Mouse (Mus musculus) cerebellum, postnatal 36 days (tissue): Measurements from ENCODE around the gene Armc3.
"Not testable (repeated sequence)": the region's sequence is repeated elsewhere in the genome, so short reads cannot be mapped to it uniquely, and the experiment has no call there.

Experiments used
- DNase-seq, 2 experiments: peaks; one replicate each; pipeline ENCODE4 v3.0.0; 2021 to 2022; ENCODE audit warnings: mixed read lengths in 2 of 2

The Armc3 gene

GRCm38 (mm10) chr2:19275602-19276539, 76.8 kb downstream of the Armc3 start:
- peak; percentile 76 to 80 for DNase-seq

DNA sequence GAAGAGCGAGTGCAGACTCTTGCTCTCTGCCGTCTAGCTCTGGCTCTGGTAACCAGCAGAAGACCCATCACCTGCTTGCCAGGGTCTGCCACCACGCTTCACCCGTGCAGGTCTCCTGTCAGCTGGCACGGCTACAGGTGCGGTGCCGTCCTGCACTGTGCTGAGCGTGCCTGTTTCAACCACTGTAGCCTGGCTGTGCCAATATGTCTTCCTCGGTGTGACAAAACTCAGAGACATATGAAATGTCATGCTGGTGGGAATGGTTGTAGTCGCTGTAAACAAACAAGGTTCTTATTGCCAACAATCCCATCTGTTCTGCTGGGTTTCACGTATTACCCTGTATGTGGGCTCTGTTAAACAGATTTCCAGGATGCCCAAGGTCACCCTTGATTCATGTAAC, 81.2 kb downstream of the Armc3 start:
- peak; percentile 23 to 31 for DNase-seq

- no peak for DNase-seq
Observed at GRCm38 (mm10) chr2:19292366-19292765, 93.3 kb downstream of the Armc3 start.

DNA sequence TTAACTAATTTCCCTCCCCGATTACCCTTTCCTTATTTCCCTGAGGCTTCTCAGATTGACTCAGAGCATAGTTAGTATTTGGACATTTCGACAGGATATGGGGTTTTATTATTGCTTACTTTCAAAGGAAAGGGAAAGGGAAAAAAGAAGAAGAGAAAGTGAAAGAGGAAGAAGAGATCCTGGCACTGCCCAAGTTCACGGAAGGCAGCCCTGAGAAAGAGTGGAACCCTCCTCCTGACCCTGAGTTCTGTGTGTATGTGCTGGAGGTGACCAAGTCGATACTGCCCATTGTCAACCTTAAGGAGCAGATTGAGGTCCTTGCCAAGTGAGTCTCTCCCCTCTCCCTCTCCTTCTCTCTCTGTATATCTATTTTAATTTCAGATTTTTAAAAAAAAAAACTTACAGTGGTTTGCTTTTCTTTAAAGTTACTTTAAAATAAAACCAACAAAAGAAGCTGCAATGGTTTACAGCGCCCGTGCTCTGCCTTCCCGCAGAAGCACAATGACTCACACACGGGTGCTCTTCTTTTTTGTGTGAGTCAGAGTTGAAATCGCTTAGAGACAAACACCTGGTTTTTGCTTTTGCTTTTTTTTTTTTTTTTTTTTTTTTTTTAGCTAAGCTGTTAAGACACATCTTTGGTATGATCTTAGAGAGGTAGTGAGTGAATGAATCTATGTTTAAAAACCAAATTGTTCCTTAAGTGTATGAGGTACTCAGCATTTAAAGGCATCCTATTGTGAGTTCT, 101.4 kb downstream of the Armc3 start:
- DNase-seq = no peak

DNA sequence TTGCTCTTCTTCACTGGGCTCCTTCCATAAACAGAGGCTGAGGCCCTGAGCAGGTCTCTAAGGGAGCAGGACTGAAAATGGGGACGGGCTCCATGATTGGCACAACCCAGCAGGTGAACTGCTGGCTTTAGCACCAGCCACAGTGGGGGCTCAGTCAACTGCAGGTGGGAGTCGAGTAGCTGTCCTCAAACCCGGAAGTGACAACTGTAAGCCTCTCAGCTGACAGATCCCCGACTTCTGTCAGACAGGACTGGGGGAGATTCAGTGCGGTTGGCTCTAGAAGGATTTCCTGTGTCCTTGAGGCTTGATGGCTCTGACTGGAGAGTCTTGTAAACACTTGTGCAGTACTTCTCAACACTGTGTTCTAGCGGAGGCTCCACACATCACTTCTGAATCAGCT, 102.1 kb downstream of the Armc3 start:
- DNase-seq = no peak

DNA sequence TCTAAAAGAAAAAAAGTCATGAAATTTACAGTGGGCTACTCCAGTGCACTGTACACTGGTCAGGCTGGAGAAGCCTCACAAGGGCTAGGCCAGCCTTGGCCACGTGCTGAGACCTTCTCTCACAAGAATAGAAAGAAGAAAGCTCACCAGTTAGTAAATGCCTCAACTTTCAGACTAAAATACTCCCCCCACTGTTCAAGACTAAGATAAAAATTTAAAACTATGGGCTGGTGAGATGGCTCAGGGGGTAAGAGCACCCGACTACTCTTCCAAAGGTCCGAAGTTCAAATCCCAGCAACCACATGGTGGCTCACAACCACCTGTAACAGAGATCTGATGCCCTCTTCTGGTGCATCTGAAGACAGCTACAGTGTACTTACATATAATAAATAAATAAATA, 104.0 kb downstream of the Armc3 start:
- not testable (repeated sequence) for DNase-seq

DNA sequence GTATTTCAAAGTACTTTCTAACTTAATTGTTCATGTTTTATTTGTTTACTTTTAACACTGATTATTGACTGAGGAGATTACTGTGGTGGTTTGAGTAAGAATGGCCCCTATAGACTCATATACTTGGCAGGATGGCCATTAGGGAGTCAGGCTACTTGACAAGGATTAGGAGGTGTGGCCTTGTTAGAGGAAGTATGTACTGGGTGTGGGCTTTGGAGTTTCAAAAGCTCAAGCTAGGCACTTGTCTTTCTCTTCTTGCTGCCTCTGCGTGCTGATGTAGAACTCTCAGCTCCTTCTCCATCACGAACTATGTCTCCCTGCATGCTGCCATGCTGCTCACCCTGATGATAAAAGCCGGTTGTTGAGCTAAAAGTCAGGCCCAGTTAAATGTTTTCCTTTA, 111.4 kb downstream of the Armc3 start:
- DNase-seq = no peak

DNA sequence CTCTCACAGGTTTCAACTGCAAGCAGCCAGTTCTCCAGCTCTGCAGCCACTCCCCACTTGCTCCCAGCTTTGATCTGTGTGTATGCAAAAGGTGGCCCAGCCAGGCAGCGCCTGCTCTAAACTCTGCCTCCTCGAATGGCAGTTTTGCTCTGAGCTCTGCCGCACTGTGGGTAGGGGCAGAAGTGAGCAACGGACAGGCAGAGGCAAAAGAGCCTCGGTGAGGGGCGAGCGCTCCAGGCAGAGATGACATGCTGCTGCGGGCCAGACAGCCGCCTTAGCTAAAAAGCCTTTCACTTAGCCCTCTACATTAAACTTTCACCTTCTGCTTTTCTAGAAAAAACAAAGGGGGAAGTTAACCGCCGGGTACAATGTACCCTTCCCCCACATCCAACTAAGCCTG, 117.0 kb downstream of the Armc3 start:
- DNase-seq = no peak

DNA sequence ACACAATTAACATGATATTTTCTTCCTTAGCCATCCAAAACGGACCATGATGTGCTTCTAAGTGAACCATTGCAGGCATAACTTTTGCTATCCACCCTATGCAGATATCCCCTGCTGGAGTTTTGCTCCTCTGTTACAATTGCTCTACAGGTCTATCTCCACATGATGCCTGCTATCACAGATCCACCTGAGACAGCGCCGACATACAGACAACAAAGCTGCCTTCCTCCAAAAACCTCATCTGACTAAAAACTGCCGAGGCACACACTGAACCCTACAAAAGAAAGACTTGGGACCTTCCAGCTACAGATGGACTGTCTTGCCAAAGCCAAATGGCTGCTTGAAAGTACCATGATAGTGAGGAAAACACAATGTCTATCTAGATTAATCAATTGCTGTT, 117.6 kb downstream of the Armc3 start:
- no peak for DNase-seq

- not testable (repeated sequence) for DNase-seq
Observed at GRCm38 (mm10) chr2:19317151-19317812, 118.2 kb downstream of the Armc3 start.

DNA sequence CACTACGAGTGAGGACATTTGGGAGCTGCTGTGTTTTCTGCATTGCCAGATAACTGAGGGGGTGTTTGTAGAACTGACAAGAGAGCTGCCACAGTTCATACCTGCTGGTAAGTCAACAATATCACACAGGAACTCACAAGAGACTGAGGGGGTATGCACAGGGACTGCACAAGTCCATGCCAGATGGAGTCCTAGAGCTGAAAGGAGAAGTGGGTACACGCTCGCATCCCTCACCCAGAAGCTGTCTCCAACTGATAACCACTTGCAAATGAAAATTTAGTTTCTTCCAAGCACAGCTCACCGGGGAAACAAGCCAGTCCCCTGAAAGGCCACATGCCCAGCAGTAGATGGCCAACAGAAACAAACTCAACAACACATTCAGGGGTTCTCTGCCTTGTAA, 119.4 kb downstream of the Armc3 start:
- no peak for DNase-seq

DNA sequence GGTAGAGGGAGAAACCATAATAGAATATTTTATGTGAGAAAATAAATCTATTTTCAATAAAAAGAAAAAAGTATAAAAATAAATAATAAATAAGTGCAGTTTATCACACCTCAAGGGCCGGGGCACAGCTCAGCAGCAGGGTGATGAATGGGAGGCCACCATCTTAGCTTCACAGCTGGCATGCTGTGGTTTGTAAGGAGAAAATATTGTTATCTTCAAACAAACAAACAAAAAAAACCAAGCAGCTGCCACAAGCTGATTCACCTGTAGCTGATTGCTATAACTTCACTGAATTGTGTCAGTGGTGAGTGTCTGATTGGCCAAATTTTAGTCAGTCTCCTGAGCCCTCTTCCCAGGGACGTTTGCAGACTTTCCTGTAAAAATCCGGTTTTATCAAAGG, 120.2 kb downstream of the Armc3 start:
- no peak for DNase-seq

- DNase-seq = no peak
Observed at GRCm38 (mm10) chr2:19322448-19322847, 123.3 kb downstream of the Armc3 start.

- no peak for DNase-seq
Observed at GRCm38 (mm10) chr2:19326376-19326775, 127.3 kb downstream of the Armc3 start.

DNA sequence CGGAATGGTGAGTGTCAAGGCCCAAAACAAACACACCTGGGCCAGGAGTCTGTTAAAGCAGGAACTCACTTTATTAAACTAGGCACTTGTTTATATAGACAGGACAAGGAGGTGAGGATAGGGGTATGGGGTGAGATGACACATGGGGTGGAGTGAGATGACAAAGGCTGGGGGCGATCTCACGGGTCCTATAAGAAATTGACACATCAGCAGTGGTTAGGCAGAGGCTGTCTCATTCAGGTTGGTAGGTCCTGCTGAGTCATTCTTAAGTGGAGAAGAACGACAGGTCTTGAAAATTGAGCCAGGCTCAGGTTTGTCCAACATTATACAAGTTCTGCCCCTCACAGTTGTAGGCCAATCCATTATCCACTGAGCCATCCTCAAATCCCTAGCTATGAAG, 128.7 kb downstream of the Armc3 start:
- DNase-seq = no peak

GRCm38 (mm10) chr2:19343901-19344635, 145.0 kb downstream of the Armc3 start:
- peak; percentile 12 to 15 for DNase-seq

- peak; percentile 88 to 93 for DNase-seq
Observed at GRCm38 (mm10) chr2:19344636-19345413, 145.7 kb downstream of the Armc3 start.

GRCm38 (mm10) chr2:19345414-19345964, 146.4 kb downstream of the Armc3 start:
- DNase-seq = no peak

GRCm38 (mm10) chr2:19348454-19348853, 149.4 kb downstream of the Armc3 start:
- no peak for DNase-seq

- DNase-seq = no peak
Observed at GRCm38 (mm10) chr2:19350167-19350566, 151.1 kb downstream of the Armc3 start.

DNA sequence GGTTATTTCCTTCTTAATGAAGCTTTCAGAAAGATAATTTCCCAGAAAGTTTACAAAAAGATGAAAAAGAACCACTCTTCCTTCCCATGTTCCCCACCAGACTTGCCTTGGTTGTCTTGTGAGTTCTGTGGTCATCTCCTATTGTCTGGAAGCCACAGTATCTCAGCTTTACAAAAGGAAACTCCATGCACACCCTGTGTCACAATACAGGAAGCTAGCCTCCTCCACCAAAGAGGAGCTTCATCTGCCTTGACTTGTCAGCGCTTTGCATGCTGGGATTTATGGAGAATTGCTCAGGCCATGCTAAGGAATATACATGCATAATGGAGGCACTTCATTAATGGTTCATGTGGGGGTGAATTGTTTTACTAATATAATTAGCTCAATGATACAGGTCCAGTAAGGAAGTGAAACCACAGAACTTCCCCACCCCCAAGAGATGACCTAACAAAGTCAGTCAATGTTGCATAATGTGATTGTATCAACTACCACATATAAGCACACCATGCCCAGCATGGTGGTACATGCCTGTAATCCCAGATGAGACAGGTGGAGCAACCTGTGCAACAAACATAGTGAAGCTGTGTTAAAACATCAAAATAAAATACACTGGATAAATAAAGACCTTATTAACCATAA, 152.6 kb downstream of the Armc3 start:
- no peak for DNase-seq
